Mouse (Mus musculus) cerebral cortex, adult 2 months (tissue): ENCODE data around the gene Tsc22d4.

ENCODE experiments used
- WGBS: fragments of 180-500 bp; shearing (Covaris S2); methylation state at CpG from one replicate; pipeline ENCODE4 v1.1.7; 2018; 5-methylcytosine and 5-hydroxymethylcytosine counted together

The Tsc22d4 gene

DNA sequence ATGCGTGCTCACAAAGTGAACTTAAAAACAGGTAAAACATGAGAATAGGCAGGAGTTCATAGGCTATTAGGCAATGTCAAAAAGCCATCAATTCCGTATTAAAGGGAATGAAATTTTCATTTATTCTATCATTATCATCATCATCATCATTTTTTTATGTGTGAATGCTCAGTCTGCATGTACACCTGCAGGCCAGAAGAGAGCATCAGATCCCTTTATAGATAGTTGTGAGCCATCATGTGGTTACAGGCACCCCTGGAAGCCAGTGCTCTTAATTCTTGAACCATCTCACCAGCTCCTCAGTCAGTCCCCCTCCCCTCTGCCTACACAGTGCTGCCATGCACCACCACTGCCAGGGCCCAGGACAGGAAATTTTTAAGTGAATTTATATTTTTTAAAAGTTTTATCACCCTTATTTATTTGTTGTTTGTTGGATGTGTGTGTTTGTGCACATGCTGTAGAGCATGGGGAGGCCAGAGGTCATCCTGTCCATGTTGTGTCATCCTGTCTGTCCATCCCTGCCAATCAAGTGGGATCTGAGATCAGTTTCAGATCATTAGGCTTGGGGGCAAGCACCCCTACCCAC is 43.5 kb downstream of the Tsc22d4 start:
- 91% methylated on average over 2 of the region's 2 CpGs for WGBS

DNA sequence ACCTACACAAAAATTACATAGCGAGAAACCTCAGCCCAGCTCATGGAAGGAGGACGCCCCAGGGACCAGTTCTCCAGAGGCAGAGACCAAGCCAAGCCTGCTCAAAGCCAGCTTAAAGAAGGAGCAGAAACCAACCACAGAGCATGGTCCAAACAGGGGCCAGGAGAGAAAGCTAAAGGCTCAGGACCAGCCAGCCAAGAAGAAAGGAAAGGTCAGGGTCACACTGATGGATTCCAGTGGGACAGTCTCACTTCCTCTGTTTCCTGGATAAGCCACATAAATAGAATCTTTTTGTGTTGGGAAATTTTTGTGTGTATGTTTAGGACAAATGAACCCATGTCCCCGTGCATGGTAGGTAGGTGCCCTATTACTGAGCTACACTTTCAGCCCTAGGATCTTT is 51.1 kb downstream of the Tsc22d4 start:
- WGBS: 78% methylated on average over 3 of the region's 3 CpGs

DNA sequence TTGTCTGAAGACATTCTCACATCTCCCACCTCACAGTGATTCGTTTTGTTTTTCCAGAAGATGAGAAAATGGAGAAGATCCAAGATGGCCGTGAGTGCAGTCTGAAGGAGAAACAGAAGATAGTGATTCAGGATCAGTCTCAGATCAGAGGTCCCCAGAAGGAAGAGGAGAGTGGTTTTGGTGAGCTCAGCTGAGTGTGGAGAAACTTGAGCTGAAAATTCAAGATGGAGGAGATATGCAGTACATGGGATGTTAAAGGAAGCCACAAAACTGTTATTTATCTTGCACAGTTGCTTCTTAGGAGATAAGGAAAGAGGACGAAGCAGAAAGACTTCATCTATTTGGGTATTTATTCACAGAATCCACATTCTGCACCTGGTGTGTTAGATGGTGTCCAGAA is 55.4 kb downstream of the Tsc22d4 start:
- WGBS: 87% methylated on average over 3 of the region's 3 CpGs

DNA sequence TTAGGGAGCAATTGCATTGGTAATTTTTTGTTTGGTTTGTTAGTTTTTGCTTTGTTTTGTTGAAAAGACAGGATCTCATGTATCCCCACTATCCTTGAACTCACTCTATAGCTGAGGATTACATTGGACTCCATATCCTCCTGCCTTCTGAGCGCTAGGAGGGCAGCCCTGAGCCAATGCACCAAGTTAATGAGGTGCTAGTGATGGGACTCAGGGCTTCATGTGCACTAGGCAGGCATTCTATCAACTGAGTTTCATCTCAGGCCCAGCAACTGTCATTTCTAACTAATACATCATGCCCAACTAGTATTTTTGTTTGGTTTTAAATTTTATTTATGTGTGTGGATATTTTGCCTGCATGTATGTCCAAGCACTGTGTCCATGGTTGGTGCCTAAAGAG is 60.6 kb downstream of the Tsc22d4 start:
- 77% methylated on average over 1 of the region's 1 CpGs for WGBS

DNA sequence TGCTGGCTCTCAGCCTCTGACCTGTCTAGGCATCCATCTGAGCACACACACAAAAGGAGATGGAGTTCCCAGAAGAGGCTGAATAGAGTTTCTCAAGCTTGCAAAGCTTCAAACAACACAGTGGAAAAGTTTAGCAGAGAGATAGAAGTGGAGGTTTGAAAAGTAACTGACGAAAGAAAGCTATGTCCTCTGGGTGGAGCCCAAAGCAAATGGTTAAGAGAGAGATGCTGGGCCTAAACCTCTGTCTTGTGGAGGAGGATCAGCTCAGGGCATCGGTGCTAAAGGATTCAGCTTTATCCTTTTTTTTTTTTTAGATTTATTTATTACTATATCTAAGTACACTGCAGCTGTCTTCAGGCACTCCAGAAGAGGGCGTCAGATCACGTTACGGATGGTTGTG is 62.8 kb downstream of the Tsc22d4 start:
- 91% methylated on average over 5 of the region's 5 CpGs for WGBS

DNA sequence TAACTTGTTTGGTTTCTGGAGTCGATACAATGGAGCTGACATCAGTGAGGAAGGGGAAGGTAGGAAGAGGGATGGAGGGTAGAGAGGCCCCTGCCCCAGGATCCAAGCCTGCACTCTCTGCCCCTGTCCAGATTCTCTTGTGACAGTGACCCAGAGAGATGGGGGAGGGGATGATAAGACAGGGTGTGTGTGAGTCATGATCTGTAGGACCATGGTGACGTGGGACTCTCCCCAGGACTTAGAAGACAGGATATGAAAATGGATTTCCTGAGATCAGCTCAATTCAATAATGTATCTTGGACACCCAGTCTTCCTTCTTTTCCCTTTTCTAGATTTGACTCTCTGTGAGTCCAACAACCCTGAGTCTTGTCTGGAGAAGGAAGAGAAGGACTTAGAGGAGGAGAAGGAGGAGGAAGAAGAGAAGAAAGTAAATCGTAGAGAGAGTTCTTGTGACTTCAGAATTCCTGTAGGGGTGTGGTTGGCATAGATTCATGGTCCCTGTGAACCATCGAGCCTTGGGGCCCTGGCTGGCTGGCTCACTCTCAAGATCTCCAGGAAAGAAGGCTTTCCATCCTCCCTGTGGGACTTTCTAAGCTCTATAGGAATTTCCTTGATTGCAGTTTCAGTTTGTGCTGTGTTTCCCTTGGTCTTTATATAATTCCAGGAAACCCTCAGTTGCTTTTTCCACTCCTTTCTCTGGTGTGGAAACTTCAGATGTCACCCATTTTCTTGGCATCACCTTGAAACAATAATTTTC is 72.1 kb downstream of the Tsc22d4 start:
- WGBS: 65% methylated on average over 4 of the region's 4 CpGs
